Mouse (Mus musculus): ENCODE data around the gene Gnat2. TPM values are rescaled to one million over a fixed set of nuclear protein-coding genes. Genes with fewer than 3 reads are reported as not detected.

Gnat2 gene
- polyA plus RNA-seq (2012; rRNA removed; ENCODE audit: low replicate concordance) = 0.10 and 0.18 TPM in 2 replicates

DNA sequence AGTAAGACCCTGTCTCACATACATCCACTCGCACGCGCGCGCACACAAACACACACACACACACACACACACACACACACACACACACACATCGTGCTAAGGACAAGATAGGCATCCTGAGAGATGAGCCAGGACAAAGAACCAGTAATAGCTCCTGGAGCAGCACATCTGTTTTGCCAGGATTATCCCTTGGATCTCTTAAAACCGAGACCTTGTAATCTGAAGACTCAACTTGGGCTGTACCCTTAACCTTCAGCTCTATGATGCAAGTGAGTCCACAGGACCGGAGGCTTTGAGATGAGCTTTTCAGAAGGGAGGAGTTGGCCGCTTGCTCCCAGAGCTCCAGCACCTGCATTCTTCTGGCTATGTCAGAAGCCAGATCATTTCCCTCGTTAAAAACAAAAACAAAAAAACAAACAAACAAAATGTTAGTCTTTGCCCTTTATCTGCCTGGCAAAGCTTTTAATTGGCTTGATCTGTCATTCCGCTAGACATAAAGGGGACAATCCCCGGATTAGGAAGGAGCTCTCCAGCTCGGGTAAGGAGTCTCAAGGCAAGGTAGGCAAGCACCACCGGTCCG, at the start of gene Gnat2:
Gene Gnat2 (plus strand): TSS at position 254 of the 580 bp plus-strand sequence.

DNA sequence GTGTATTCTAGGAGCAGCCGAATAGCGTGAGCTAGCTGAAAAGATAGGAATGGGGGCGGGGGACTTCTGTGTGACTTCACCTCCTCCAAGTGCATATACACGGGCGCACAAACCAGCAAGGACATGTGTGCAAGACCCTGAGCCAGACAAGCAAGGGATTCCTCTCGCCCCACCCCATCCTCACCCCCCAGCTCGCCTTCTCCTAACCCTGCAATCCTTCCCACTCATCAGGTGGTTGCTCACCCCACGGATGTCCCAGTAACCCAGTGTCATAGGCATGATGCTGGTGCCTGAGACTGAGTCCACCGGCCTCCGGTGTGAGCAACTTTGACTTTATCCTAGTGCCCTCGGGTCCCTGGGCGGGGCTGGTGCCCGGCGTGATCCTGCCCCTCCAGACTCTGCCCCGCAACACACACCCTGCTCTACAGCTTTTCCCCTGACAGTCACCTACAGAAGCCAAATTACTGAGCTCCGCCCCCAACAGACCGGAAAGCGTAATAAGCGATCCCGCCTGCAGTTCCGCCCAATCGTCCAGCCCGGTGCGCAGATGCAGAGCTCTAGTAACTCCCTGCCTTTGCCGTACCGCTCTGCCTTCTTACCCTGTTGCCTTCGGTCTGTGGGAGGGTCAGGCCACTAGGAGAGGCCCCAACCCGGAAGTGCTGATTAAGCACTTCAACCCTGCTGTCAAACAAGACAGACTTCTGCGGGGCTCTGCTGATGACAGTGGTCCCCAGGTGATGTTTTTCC, 48.0 kb upstream of the Gnat2 start, which contains the start of gene Gstm4:
Gene Gstm4 (minus strand): TSS at position 501 of the 747 bp plus-strand sequence.

DNA sequence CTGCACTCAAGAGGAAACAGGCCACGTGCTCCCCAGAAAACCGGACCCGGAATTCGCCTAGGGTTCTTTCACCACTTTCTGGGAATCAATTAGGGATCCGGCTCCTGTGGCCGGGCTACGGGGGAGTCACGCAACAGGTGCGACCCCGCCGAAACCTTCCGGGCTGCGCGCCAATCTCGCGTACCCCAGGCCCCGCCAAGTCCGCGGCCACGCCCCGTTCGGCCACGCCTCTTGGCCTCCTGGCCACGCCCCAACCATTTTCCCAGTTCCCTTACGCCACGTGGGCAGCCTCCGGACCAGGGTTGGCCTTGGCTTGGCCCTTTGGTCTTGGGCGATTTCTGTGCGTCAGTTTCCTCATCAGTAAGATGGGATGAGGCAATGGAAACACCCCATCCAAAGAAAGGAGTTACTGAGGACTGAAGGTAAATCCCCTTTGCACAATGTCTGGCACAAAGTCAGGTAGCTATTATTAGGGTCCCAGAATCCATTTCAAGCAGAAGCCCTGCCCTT, 6.1 kb upstream of the Gnat2 start, which contains the start of gene Ampd2:
Gene Ampd2 (minus strand): TSS at position 182 of the 510 bp plus-strand sequence.

DNA sequence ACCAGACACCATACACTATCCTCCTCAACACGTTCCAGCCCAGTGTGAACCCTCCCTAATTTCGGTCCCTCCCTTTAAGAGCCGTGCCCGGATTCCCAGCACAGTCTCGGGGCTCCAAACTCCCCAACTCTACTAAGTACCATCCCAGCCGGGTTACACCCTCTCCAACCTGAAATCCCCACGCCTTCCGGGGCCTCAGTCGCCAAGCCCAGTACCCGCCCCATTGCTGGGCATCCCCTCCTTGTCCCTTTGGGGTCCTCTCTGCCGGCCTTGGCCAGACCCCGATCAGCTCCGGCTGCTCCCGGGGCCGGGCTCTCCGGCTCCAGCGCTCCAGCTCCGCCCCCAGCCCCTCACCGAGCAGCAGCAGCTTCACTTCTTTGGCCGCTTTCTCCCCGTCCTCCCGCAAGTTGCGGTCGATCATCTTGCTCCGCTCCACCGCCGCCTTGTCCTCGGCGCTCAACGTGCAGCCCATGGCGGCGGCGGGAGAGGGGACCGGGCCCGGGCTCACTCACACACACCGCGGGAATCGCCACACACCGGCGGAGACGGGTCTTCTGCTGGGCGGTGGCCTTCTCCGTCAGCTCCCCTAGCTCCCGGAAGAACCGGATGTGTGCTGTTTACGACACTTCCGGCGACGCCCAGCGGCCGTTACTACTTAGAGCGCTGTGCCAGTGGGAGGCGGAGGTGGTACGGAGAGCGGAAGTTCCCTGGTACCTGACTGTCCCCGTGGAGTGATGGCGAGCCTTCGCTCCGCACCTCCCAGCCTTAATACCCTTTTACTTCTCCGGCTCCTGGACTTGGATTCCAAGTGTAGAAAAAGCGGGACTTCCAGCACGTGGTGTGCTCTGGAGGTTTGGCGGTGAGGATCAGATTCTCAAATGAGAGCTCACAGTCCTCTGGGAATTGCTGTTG, 53.2 kb downstream of the Gnat2 start, which contains the start of gene Gnai3:
Gene Gnai3 (minus strand): TSS at position 613 of the 912 bp plus-strand sequence.

Other genes with a start within 250 kb of the Gnat2 start
- gene Eps8l3, start 215.6 kb upstream of the Gnat2 start, polyA plus RNA-seq (2012; rRNA removed; ENCODE audit: low replicate concordance) = not detected in 2 replicates
- gene Gstm5, start 197.0 kb upstream of the Gnat2 start, polyA plus RNA-seq (2012; rRNA removed; ENCODE audit: low replicate concordance) = 19.5 and 56.4 TPM in 2 replicates
- gene Gstm7, start 161.0 kb upstream of the Gnat2 start, polyA plus RNA-seq (2012; rRNA removed; ENCODE audit: low replicate concordance) = 4.8 and 13.3 TPM in 2 replicates
- gene Gstm6, start 149.0 kb upstream of the Gnat2 start, polyA plus RNA-seq (2012; rRNA removed; ENCODE audit: low replicate concordance) = 1.0 and 2.0 TPM in 2 replicates
- gene Gstm3, start 123.5 kb upstream of the Gnat2 start, polyA plus RNA-seq (2012; rRNA removed; ENCODE audit: low replicate concordance) = 1.1 TPM in 1 of 2 replicates, not detected in the other
- gene Gstm2, start 106.3 kb upstream of the Gnat2 start, polyA plus RNA-seq (2012; rRNA removed; ENCODE audit: low replicate concordance) = 110 and 283 TPM in 2 replicates
- 833 and 1,200 TPM in 2 replicates for gene Gstm1, start 74.8 kb upstream of the Gnat2 start, polyA plus RNA-seq (2012; rRNA removed; ENCODE audit: low replicate concordance)
- gene Gstm4, start 47.9 kb upstream of the Gnat2 start, polyA plus RNA-seq (2012; rRNA removed; ENCODE audit: low replicate concordance) = 18.5 and 36.0 TPM in 2 replicates
- 116 and 159 TPM in 2 replicates for gene Ampd2, start 6.1 kb upstream of the Gnat2 start, polyA plus RNA-seq (2012; rRNA removed; ENCODE audit: low replicate concordance)
- gene Gnai3, start 53.4 kb downstream of the Gnat2 start, polyA plus RNA-seq (2012; rRNA removed; ENCODE audit: low replicate concordance) = 12.4 and 25.6 TPM in 2 replicates
- not detected in 2 replicates for gene Gpr61, start 62.1 kb downstream of the Gnat2 start, polyA plus RNA-seq (2012; rRNA removed; ENCODE audit: low replicate concordance)
- 27.8 and 29.8 TPM in 2 replicates for gene Amigo1, start 93.5 kb downstream of the Gnat2 start, polyA plus RNA-seq (2012; rRNA removed; ENCODE audit: low replicate concordance)
- 10.7 and 11.1 TPM in 2 replicates for gene Cyb561d1, start 108.4 kb downstream of the Gnat2 start, polyA plus RNA-seq (2012; rRNA removed; ENCODE audit: low replicate concordance)
- 8.3 and 10.7 TPM in 2 replicates for gene Atxn7l2, start 118.1 kb downstream of the Gnat2 start, polyA plus RNA-seq (2012; rRNA removed; ENCODE audit: low replicate concordance)
- gene Sypl2, start 133.9 kb downstream of the Gnat2 start, polyA plus RNA-seq (2012; rRNA removed; ENCODE audit: low replicate concordance) = 67.2 TPM in 1 of 2 replicates, not detected in the other
- 24.1 and 63.3 TPM in 2 replicates for gene Psma5, start 164.1 kb downstream of the Gnat2 start, polyA plus RNA-seq (2012; rRNA removed; ENCODE audit: low replicate concordance)
- gene Sort1, start 191.3 kb downstream of the Gnat2 start, polyA plus RNA-seq (2012; rRNA removed; ENCODE audit: low replicate concordance) = 76.0 and 116 TPM in 2 replicates

Data from mammary gland, adult 2 months (tissue).